Mouse (Mus musculus): ENCODE measurements around the gene Sirt4.

DNA sequence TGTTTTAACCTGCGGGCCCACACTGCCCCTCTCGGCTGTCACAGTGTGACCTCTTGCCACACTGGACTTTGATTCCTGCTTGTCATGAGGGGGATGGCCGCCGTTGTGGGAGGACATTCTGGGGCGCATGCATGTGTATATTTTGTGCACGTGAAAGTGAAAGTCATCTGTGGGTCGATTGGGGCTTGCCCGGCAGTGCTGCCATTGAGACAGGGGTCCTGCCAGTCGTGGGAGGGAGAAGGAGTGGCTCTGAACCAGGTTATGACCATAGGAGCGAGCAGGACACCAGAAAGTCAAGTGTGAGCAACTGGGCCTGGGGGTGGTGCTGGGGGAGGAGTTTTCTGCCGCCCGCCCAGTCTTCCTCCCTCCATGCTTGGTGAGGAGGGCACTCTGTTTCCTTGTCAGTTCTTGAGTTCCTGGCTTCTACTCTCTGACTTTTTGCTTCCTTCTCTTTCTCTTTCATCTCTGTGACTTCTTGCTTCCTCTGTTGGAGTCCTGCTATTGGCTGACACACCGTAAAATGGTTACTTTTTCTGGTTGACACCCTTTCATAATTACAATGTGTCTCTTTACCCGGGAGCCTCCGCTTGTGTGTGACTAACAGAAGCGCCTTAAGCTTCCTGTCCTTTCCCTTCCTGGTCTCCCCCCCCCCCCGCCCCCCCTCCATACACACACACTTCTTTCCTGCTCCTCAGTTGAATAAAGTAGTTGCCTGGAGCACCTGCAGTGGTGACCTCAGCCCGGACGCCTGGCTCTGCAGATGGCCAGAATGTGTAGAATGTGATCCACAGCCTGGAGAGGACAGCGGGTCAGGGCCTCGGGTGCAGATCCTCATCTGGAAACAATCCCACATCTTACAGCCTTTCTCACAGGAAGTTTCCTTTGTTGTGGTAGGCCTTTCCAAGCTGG, 37.3 kb upstream of the Sirt4 start:
- TF ChIP-seq CTCF (conservative IDR thresholded peaks at IDR 0.05; ENCODE audit: low read length) (no peak), POU5F1 (IDR thresholded peaks at IDR 0.05; ENCODE audit: borderline replicate concordance, low read length) (no peak)
